Mouse (Mus musculus) yolk sac, embryonic 10.5 days (tissue): ENCODE data around the gene Sparc.
A peak's percentile ranks its signal among the peaks of the same experiment; 100 is the strongest.
"Not testable (repeated sequence)": the region's sequence is repeated elsewhere in the genome, so short reads cannot be mapped to it uniquely, and the experiment has no call there.

ENCODE experiments used
- DNase-seq: peaks from one replicate; pipeline ENCODE4 v3.0.0-alpha.2; 2017; ENCODE audit warnings: low spot score

The Sparc gene

GRCm38 (mm10) chr11:55436089-55436488 is 13.1 kb upstream of the Sparc start:
- no peak for DNase-seq

- peak; percentile 54 for DNase-seq
These were observed 10.0 kb upstream of the Sparc start for GRCm38 (mm10) chr11:55432981-55433380.

GRCm38 (mm10) chr11:55429973-55430372 is 7.0 kb upstream of the Sparc start:
- no peak for DNase-seq

GRCm38 (mm10) chr11:55428186-55429012 is 5.4 kb upstream of the Sparc start:
- DNase-seq = peak; percentile 96

GRCm38 (mm10) chr11:55424746-55425360 is 1.9 kb upstream of the Sparc start:
- no peak for DNase-seq

- DNase-seq = no peak
These were observed 773 bp upstream of the Sparc start for GRCm38 (mm10) chr11:55423756-55424155.

GRCm38 (mm10) chr11:55419678-55420307 is 3.2 kb downstream of the Sparc start:
- peak; percentile 89 for DNase-seq

- no peak for DNase-seq
These were observed 3.7 kb downstream of the Sparc start for GRCm38 (mm10) chr11:55419296-55419677.

GRCm38 (mm10) chr11:55418704-55419061 is 4.3 kb downstream of the Sparc start:
- peak; percentile 28 for DNase-seq

GRCm38 (mm10) chr11:55417898-55418703 is 4.9 kb downstream of the Sparc start:
- DNase-seq = peak; percentile 92

- no peak for DNase-seq
These were observed 6.2 kb downstream of the Sparc start for GRCm38 (mm10) chr11:55416609-55417265.

GRCm38 (mm10) chr11:55415731-55416130 is 7.3 kb downstream of the Sparc start:
- DNase-seq = not testable (repeated sequence)

GRCm38 (mm10) chr11:55415036-55415704 is 7.8 kb downstream of the Sparc start:
- peak; percentile 55 for DNase-seq

GRCm38 (mm10) chr11:55414314-55414713 is 8.7 kb downstream of the Sparc start:
- peak; percentile 53 for DNase-seq

- no peak for DNase-seq
These were observed 9.6 kb downstream of the Sparc start for GRCm38 (mm10) chr11:55413416-55413796.

- DNase-seq = no peak
These were observed 10.1 kb downstream of the Sparc start for GRCm38 (mm10) chr11:55412680-55413415.

GRCm38 (mm10) chr11:55412034-55412433 is 10.9 kb downstream of the Sparc start:
- no peak for DNase-seq

GRCm38 (mm10) chr11:55410502-55410901 is 12.5 kb downstream of the Sparc start:
- DNase-seq = no peak

GRCm38 (mm10) chr11:55410005-55410404 is 13.0 kb downstream of the Sparc start:
- peak; percentile 38 for DNase-seq

- DNase-seq = no peak
These were observed 15.8 kb downstream of the Sparc start for GRCm38 (mm10) chr11:55407133-55407532.
